Mouse (Mus musculus) spleen, adult 18-20 months (tissue): ENCODE data around the gene Myl4.
A peak's percentile ranks its signal among the peaks of the same experiment; 100 is the strongest.

ENCODE experiments used
- DNase-seq, 2 experiments: peaks; one replicate each; pipeline ENCODE4 v3.0.0; 2022; ENCODE audit warnings: mixed read lengths in 2 of 2

The Myl4 gene

DNA sequence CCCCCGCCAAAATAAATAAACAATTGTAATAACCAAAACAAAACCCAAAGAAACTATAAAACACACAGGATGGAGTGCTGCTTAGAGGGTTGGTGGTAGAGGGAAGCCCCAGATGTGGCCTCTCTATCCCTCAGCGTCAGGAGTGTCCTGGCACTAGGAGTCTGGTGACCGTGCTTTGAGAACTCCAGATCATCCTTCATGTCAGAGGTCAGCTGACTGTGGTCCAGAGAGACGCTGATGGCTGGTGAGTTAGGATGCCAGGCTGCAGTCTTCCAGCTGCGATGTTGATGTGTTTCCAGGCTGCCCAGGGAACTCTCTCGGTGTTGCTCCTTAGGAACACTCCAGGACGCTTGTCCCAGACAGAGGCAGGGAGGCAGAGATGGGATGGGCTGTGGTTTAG lies 21.6 kb downstream of the Myl4 start:
- no peak for DNase-seq

DNA sequence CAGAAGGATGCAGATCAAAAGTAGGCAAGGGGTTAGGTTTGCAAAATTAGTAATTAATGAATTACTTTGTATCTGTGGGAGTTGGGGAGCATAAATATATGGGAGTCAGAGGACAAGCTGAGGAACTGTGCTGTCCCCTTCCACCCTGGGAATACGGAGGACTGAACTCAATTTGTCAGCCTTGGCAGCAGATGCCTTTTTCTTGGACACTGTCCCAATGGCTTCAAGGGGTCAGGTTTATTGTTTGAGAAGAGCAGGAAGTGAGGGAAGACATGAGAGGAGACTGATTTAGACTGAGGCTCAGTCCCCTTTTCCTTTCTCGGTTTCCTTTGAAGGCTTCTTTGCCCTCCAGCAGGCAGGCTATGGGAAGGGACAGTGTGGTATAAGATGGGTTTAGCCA lies 22.1 kb downstream of the Myl4 start:
- no peak for DNase-seq

DNA sequence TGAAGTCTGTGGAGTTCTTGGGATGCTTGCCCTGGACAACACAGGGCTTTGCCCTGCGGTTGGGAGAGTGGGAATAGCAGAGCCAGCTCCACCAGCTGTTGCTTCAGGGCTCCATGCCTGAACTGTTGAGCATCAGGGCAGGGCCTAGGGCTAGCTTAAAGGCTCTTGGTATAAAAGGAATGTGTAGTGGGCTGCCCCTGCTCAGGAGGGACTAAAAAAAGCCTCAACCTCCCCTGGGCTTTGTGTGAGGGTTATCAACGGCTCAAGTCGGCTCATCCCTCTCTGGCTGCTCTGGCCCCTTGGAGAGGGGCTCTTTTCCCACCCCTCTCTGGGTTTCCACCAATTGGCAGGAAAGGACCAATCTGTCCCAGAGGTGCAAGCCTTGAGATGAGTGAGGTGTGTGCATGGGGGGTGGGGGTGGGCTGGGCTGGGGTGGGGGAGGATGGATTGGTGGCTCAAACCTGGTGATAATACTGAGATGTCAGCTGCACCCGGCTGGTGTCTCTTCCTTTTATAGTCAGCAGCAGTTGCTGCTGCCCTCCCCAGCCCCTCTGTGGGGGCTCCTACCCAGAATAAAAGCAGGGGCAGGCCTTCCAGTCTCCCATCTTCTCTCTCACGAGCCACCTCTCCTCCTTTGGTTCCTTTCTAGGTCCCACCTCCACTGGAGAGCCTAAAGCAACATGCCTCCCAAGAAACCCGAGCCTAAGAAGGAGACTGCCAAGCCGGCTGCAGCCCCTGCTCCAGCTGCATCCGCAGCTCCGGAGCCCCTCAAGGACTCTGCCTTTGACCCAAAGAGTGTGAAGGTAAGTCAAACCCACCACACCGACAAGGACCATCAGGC lies 26.5 kb downstream of the Myl4 start:
- no peak for DNase-seq

DNA sequence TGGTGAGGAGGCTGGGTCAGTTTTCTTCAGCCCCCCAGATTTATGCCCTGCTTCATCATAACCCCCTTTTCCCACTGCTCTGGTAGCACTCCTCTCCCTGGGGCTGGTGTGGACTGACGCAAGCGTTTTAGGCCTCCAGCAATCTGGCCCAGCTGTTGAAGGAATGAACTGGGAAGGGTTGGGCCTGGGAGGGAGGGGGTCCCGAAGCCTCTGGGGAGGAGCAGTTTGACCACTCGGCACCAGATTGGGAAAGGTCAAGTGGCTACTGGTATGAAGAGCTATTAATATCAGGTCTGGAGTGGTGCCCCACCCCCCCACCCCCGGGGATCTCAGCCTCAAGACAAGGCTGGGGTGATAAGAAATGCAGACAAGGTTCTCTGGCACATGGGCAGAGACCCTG lies 27.6 kb downstream of the Myl4 start:
- no peak for DNase-seq

DNA sequence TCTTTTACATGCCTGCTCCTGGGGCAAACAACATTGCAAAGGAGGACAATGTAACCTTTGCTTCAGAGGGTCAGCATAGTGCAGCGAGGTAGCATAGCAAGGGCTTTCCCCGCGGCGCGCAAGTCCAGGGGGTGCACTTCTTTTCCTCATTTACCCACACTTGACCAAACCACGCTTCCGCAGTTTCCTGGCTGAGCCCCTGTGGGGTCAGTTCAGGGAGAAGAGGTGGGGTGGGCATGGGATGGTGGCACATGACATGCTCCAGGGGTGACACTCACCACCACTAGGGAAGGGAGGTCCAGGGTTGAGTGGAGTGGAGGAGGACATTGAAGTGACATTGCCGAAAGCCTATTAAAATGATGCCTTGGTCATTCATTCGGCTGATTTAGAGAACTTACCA lies 28.6 kb downstream of the Myl4 start:
- no peak for DNase-seq

DNA sequence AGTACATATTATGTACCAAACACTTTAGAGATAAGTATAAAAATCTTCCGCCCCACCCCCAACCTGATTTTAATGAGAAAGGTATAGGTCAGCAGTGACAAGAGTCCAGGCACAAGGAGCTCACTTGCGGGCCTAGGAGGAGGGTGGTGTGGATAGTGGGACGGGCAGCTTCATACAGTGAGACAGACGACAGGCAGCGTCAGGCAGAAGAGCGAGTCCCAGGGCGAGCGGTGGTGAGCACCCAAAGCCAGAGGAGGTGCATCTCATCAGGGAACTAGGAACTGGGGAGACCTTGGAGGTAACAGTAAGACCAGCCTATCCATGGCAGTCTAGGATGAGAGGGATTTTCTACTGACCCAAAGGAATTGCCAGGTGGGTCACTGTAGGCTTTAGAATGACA lies 29.1 kb downstream of the Myl4 start:
- no peak for DNase-seq

DNA sequence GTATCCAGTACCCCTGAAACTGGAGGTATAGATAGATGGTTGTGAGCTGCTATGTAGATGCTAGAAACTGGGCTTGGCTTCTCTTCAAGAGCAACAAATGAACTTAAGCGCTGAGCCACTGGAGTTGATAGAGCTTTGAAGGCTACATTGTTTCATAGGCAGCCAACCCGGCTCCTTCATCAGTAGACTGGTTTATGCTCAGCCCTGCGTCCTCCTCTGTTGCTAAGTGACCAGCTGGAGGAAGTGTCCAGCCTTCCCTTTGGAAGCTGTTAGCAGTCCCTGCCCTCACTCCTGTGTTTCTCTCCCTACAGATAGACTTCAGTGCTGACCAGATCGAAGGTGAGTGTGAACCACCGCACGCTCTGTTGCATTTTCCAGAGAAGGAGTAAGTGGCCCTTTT lies 29.6 kb downstream of the Myl4 start:
- DNase-seq = no peak

DNA sequence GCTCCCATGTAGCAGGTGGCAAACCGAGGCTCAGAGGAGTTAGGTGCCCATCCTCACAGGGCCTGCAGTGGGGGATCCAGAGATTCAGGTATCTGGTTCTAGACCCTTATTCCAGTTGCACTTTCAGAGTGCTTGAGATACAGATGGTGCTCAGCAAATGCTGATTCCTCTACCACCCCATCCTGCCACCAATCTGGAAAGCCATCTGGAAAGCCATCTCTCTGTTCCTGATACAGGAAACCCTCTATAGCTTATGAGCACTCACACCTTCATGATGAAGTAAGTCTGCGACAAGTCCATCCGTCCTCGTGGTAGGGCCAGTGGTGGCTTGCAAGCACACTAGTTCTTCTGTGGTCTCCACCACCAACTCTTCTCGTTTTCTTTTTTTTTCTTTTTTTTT lies 30.1 kb downstream of the Myl4 start:
- no peak for DNase-seq

DNA sequence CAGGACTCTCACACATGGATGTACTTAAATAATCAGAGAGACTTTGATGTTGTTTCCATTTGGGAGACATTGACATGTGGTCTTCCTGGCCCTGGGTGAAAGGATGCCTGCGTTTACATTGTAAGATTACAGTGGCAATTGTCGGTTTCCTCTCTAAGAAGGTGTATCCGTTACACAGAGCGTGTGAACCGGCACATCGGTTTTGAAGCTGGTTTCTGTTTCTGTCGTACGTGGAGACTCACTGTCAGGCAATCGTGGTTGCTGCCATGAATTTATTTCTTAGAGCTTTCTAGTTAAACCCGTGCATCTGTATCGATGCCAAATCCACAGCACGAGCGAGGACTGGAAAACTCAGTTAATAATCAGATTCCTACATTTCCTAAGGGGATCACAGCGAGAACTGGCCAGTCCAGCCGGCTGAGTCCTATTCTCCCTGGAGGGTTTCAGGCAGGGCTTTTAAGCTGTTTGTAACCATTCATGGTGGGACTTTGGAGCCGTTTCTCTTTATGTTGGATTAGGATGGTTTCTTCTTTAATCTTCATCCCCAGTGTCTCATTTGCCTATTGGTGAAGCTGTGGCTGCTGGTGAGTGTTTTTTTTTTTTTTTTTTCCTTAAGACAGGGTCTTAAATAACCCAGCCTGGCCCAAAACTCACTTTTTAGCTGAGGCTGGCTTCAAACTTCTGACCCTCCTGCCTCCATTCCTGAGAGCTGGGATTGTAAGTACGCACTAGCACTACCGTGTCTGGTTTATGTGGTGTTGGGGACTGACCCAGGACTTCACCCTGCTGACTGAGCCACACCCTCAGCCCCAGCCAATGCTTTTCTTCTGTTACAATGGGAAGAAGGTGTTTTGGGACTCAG lies 31.2 kb downstream of the Myl4 start:
- peak; percentile 35 to 41 for DNase-seq

DNA sequence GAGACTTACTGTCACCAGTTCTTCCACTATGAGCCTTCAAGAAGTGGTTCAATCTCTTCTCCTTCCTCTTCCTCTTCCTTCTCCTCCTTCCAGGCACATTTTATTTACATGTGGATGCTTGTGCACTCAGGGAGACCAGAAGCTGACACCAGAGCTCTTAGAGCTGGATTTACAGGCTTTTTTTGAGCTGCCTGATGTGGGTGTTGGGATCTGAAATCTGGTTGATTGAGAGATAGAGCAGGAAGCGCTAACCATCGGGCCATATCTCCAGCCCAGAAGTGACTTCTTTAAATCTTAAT lies 31.8 kb downstream of the Myl4 start:
- no peak for DNase-seq

DNA sequence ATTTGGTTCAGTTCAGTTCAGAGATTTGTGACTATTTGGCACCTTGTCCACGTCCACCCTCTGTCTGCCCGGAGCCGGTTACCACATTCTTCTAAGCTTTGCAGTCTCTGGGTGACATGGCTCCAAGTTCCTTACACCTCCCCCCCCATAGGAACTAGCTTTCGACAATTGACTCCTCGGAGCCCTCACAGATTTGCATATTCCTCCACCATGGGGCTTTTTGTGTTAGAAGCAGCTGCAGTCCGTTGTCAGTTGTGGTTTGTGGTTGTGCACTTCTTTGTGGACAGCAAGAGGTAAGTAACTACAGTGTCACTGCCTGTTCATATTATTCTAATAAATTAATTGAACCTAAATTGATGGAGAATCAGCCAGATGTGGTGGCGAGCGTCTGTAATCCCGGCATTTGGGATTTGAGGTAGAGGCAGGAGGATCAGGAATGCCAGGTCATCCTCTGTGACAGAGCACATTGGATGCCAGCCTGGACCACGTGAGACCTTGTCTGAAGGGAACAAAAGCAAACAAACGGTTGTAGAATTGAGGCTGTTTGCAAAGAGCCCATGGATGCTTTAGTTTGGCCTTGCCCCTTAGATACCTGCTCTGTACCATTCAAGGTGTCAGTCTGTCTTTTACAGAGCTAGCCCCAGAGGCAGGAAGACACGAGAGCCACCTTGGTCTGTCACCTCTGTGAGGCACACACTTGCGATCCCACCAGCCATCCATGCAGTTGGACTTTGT lies 32.3 kb downstream of the Myl4 start:
- peak; percentile 24 to 33 for DNase-seq

DNA sequence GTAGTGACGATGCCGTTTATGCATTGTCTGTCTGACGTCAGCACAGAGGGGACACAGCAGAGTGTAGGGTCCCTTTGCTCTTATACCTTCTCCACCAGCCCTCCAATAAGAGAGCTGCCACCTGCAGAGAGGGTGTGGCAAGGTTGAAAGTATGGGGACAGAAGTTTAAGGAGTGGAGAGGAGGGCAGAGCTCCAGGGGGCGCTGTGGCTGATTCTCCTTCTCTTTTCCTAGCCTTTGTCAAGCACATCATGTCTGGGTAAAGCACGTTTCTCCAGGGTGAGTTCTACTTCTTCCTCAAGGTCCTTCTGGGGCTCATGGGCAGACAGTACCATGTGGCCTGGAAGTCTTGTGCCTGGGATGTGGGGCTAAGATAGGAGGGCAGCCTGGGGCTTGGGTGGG lies 35.0 kb downstream of the Myl4 start:
- DNase-seq = no peak

DNA sequence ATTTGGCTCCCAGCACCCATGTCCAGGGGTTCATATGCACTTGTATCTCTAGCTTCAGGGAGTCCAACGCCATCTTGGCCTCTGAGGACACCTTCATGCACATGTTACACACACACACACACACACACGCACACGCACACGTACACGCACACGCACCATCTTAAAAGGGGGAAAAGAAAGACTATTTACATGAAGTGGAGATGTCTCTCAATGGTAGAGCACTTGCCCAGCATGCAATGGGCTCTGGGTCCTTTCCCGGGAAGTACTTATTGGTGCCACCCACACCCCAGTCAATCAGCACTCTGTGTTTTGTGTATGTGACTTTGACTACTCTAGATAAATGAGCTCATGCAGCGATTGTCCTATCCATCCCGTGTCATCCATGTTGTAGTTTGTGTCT lies 37.4 kb downstream of the Myl4 start:
- no peak for DNase-seq

DNA sequence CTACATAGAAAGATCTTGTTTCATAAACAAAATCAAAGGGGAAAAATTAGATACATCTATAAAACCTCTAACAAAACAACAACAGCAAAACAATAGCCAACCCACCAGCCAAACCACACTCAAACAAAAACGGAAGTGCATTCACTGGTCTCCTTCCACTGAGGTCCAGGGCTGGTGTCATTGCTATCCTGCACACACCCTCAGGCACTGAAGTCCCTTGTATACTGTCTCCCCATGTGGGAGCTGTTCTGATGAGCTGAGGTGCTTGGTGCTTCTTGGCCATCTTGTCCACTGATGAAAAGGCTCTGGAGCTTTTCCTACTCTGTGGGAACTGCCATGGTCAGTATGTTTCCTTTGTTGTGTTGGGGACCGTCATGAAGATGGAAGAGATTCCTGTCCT lies 38.0 kb downstream of the Myl4 start:
- no peak for DNase-seq

DNA sequence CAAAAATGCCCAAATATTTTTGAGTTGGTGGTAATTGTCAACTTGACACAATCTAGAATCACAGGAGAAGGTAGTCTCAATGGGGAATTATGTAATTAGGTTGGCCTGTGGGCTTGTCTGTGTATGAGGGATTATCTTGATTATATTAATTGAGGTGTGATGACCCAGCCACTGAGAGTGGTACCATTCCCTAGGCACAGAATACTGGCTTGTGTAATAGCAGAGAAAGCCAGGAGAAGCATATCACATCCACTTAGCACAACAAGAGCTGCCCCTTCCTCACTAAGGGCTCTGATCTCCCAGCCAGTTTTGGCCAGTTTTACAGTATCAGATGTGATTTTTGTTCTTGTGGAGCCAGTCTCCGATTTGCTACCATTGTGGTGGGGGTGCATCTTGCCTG lies 39.1 kb downstream of the Myl4 start:
- no peak for DNase-seq

DNA sequence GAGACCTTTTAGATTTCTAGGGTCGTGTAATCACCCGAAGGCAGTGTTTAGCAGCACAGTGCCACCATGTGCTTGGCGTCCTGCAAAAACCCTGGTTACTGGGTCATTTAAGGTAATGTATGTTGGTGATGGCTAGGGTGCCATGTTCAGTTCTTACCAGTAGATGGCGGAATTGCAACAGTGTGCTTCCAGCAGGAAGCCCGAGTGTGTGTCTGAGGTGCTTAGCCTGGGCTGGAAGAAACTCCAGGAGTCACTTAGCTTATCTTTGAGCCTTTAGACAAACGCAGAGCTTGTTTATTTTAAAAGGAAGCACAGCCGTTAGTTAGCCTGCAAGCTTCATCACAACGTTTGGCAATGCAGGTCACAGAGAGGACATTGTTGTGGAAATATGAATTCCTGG lies 39.7 kb downstream of the Myl4 start:
- DNase-seq = peak; percentile 54 to 75

DNA sequence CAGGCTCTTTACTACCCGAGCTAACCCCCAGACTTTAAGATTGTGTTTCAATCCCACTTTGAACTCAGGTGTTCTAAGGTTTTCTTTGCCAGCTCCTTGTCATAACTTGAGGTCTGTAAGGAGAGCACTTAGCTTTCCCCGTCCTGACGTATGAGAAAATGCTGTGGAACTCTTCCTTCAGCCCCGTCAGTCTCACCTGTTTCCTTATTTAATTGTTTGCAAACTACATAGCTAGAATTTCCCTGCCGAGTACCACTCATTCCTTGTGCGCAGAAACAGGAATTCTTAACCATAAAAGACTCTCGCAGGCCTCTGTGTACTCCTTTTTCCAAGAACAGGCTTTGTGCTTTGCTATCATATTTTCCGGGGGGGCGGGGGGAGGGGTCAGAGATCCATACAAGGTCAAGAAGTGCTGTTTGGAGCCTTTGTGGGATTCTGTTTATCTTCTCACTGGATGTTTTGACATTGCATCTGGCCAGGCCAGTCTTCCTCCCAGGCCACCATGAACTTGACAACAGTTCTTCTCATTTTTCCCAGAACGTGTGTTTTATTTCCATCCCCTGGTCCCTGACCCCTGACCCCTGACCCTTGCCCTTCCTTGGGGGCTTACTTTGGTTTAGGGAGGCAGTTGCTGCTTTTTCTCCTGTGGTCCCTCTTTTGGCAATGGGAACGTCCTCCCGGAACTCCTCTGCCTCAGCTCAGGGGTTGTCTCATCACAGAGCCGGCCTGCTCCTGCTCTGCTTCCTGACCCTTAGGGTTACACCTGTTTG lies 41.8 kb downstream of the Myl4 start:
- DNase-seq = no peak

DNA sequence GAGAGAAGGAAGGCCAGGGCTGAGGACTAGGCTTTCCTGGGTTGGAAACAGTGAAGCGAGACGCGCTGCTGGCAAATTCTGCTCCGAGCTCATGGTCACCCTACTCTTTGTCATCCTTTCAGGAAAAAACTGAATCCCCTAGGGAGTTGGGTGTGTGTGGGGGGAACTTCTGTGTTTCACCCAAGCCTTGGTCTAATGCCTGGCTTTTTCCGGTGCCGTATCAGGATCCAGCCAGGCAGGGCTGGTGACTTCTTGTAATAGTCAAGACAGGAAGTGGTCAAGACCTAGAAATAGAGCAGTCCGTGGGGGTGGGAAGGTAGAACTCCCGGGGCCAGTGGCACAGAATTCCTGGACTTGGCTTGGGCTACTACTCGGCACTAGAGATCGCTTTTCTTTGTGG lies 45.9 kb downstream of the Myl4 start:
- DNase-seq = no peak

DNA sequence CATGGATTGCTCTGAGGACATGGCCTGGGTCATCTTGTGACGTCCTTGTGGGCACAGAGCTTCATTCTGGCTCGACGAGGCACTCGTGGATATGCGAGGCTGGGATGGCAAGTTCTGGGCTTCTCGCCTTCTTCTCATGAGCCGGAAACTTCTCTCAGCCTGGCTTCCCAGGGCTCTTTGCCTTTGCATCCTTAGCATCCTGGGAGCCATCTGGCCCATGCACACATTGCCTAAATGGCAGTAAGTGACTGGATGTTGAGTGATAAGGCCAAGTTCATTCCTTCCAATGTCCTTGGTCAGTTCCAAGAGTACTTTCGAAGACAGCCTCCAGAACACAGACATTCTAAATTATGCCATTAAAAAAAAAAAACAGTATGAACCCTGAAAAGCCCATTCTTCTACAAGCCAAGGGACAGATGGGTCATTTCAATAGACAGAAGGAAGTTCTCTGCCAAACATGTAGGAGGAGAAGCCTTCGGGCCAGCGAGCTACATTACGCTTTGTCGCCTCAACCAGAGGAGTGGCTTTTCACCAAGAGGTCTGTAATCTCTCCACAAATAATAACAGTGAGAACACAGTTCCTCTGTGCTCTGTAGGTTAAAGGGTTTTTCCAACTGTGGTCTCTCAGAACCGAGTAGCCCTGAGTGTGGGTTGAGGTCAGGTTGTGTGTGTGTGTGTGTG lies 48.9 kb downstream of the Myl4 start:
- DNase-seq = no peak

DNA sequence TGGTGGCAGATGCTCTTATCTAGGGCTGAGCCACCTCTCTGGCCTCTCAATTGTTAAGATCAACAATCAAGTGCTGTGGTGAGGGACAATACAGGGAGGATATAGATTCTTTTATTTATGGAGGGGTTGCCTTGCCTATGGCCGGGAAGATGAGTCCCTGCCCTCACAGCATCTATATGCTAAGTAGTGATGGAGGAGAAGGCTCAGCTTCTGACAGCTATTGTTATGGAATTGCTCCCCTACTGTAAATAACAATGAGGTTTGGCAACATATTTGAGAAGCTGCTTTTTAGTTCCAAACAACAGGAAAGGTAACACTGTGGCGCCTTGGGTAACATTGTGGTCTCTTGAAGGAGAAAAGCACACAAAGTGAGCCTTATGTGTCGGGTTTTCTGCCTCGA lies 50.2 kb downstream of the Myl4 start:
- no peak for DNase-seq

DNA sequence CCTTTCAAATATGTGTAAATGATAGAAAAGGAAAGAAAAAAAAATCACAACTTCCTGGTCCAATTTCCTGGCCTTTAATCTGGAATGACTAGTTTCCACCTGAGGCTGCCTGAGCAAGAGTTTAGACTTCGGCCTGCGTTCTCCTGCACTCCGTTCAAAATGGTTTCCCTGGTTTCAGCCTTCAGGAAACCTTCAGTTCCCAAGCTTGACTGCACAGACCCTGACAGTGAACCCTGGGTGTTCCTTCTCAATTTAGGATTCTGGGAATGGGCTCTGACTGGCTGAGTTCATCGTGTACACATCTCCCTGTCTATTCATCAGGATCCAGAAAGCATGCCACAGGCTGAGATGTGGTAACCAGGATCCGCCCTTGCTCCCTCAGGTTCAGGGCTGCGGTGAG lies 53.7 kb downstream of the Myl4 start:
- DNase-seq = no peak

DNA sequence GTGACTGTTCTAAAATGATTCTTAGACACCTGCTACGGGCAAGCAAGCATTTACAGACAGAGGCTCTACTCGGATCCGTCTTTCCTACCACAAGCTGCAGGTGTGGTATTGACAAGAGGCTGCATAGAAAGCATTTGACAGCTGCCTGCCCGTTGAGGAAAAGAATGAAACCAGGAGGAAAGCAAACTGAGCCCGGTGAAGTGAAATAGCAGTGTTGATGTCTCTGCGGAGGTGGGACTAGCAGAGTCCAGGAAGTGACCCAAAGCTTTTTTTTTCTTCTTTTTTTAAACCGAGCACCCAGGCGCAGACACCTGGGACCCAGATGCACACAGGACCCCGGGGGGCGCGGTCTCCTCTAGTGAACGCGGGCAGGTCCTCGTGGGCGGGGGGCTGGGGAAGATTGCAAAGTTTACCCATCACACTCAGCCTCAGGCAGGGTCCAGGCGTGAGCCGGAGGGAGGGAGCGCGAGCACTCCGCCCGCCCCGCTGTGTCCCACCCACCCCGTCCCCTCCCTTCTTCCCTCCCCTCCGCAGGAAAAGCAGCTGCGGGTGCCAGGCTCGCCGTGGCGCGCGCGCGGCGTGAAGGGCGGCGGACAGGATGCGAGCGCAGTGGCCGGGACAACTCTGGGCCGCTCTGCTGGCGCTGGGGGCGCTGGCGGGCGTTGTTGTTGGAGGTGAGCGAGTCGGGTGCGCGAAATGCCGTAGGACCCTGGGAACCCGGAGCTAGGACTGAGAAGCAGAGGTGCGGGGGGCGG lies 57.2 kb downstream of the Myl4 start, which contains the start of gene Itgb3:
Itgb3 (plus strand) TSS at position 510 of the 755 bp plus-strand sequence.
- peak; percentile 76 to 85 for DNase-seq
